Mouse (Mus musculus) heart, postnatal 0 days (tissue): ENCODE measurements around the gene Akr1c19.

Experiments
- CTCF ChIP-seq: IDR thresholded peaks from 2 replicates; pipeline ENCODE4 v1.5.1; 2016; ENCODE audit warnings: antibody characterized with exemption, control low read depth, low read depth
- EP300 ChIP-seq: IDR thresholded peaks from 2 replicates; pipeline ENCODE4 v1.6.1; 2016; ENCODE audit warnings: antibody characterized with exemption, low read depth

DNA sequence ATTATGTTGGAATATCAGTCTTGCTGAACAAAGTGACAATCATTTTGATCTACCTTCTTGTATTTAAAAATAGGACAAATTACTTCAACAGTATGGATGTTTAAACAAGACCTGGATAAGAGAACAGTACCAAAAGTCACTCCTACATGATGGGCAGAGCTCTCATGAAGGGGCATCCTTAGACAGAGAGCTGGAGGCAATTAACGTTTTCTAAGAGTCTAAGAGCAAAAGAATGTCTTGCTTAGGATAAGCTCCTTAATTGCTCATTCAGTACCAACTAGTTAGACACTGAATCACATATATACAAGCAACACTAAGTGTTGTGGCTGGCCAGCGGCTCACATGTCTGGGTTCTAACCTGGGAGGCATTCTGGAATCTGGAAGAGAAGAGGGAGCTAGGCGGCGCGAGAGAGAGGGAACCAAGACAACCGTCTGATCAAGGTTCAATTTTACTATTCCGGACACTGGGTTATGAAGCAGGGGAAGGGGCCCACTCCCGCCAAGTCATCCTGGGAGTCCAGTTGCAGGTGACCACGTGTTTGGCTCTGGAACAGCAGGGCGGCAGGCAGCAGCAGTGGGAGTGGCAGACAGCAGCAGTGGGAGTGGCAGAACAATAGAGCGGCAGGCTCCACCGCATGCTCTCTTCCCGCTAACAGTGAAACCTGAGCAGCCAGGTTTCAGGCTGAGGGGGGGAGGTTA is 16.5 kb downstream of the Akr1c19 start:
- TF ChIP-seq CTCF (no peak), EP300 (no peak)
